Mouse (Mus musculus) hindbrain, embryonic 15.5 days (tissue): ENCODE measurements around the gene Plch2. TPM values are rescaled to one million over a fixed set of nuclear protein-coding genes. Genes with fewer than 3 reads are reported as not detected.

Experiments
- ATAC-seq: fragments of 200-750 bp; cut with Nextera tagmentation; 2 replicates; pipeline ENCODE4 v1.8.0; 2017; ENCODE audit warnings: low read depth, moderate number of reproducible peaks, moderate TSS enrichment; ENCODE audit not compliant: low FRiP score
- H3K27ac ChIP-seq: fragments of 300-500 bp; sonication (generic); replicated peaks from 2 replicates; pipeline ENCODE4 v1.5.1; 2015; ENCODE audit warnings: mild to moderate bottlenecking, inconsistent platforms
- H3K27me3 ChIP-seq: fragments of 300-500 bp; sonication (generic); 2 replicates; pipeline ENCODE4 v1.6.1; 2015; ENCODE audit warnings: control low read depth, inconsistent platforms
- H3K36me3 ChIP-seq: fragments of 300-500 bp; sonication (generic); 2 replicates; pipeline ENCODE4 v1.6.1; 2015; ENCODE audit warnings: control low read depth, inconsistent platforms
- H3K4me1 ChIP-seq: fragments of 300-500 bp; sonication (generic); replicated peaks from 2 replicates; pipeline ENCODE4 v1.6.1; 2015; ENCODE audit warnings: control low read depth, inconsistent platforms
- H3K4me2 ChIP-seq: fragments of 300-500 bp; sonication (generic); 2 replicates; pipeline ENCODE4 v1.6.1; 2015; ENCODE audit warnings: moderate library complexity, mild to moderate bottlenecking, inconsistent platforms
- H3K4me3 ChIP-seq: fragments of 300-500 bp; sonication (generic); 2 replicates; pipeline ENCODE4 v1.5.1; 2015; ENCODE audit warnings: mild to moderate bottlenecking, inconsistent platforms
- H3K9ac ChIP-seq: fragments of 300-500 bp; sonication (generic); 2 replicates; pipeline ENCODE4 v1.6.1; 2015; ENCODE audit warnings: inconsistent platforms
- H3K9me3 ChIP-seq: fragments of 300-500 bp; sonication (generic); 2 replicates; pipeline ENCODE4 v1.6.1; 2016; ENCODE audit warnings: control low read depth, inconsistent platforms
- WGBS: fragments of 180-500 bp; shearing (Covaris S2); methylation state at CpG from one replicate; pipeline ENCODE4 v1.1.7; 2015; 5-methylcytosine and 5-hydroxymethylcytosine counted together
- polyA plus RNA-seq: library from polyadenylated mRNA; unstranded; fragments of >200 nt; fragmentation: Nextera tagmentation; extraction: Ambion mirVana; gene quantifications from 2 replicates; pipeline ENCODE4 v1.2.1, GENCODE M21; 2015

Gene Plch2
- 17.9 and 18.2 TPM in 2 replicates for polyA plus RNA-seq

GRCm38 (mm10) chr4:155056724-155057123, at the start of gene Plch2:
Gene Plch2 (minus strand): TSS chr4:155056784.
- no peaks in the 10 kb centered on the region for H3K36me3 ChIP-seq
- H3K4me1 ChIP-seq, result peaks cover 11% of the 10 kb centered on the region; the same call in 1 of the 2 replicates
- no peak within 1 kb of the TSS for H3K4me3 ChIP-seq
- no peak within 1 kb of the TSS for H3K4me2 ChIP-seq
- no peaks in the 10 kb centered on the region for H3K9me3 ChIP-seq
- ATAC-seq, result peak; percentile 40; the same call in 1 of the 2 replicates
- no peaks in the 10 kb centered on the region for H3K27me3 ChIP-seq
- no peak within 1 kb of the TSS for H3K27ac ChIP-seq
- H3K9ac ChIP-seq, result no peak within 1 kb of the TSS
- WGBS, result 57% methylated on average over 10 of the region's 10 CpGs

GRCm38 (mm10) chr4:155098572-155098971, 42.0 kb upstream of the Plch2 start:
- H3K9me3 ChIP-seq, result no peaks in the 10 kb centered on the region

GRCm38 (mm10) chr4:155097452-155097851, 40.9 kb upstream of the Plch2 start:
- H3K9ac ChIP-seq, result no peak overlapping the region
- H3K4me3 ChIP-seq, result no peak overlapping the region
- H3K4me1 ChIP-seq, result peaks cover 5% of the 10 kb centered on the region; the same call in 1 of the 2 replicates
- H3K9me3 ChIP-seq, result no peaks in the 10 kb centered on the region
- H3K27me3 ChIP-seq, result no peaks in the 10 kb centered on the region
- ATAC-seq, result no peak
- WGBS, result 89% methylated on average over 6 of the region's 6 CpGs
- no peak overlapping the region for H3K27ac ChIP-seq
- no peak overlapping the region for H3K4me2 ChIP-seq
- H3K36me3 ChIP-seq, result no peaks in the 10 kb centered on the region

More at GRCm38 (mm10) chr4:155098572-155098971, 42.0 kb upstream of the Plch2 start:
- Histone ChIP-seq H3K27me3 (no peaks in the 10 kb centered on the region), H3K4me1 (peaks cover 5% of the 10 kb centered on the region; the same call in 1 of the 2 replicates), H3K27ac (no peak overlapping the region), H3K9ac (no peak overlapping the region), H3K4me3 (no peak overlapping the region), H3K4me2 (no peak overlapping the region), H3K36me3 (no peaks in the 10 kb centered on the region)
- no peak for ATAC-seq
- WGBS, result 80% methylated on average over 4 of the region's 4 CpGs

- H3K27ac ChIP-seq, result no peak overlapping the region
- no peak for ATAC-seq
Observed at GRCm38 (mm10) chr4:155095967-155096366, 39.4 kb upstream of the Plch2 start.

GRCm38 (mm10) chr4:155095238-155095900, 38.8 kb upstream of the Plch2 start:
- Histone ChIP-seq H3K36me3 (no peaks in the 10 kb centered on the region), H3K4me3 (no peak overlapping the region), H3K4me1 (peaks cover 5% of the 10 kb centered on the region; the same call in 1 of the 2 replicates), H3K27me3 (no peaks in the 10 kb centered on the region), H3K9me3 (no peaks in the 10 kb centered on the region), H3K4me2 (no peak overlapping the region), H3K27ac (peak overlapping the region; percentile 47; the same call in 1 of the 2 replicates), H3K9ac (no peak overlapping the region)
- WGBS, result 25% methylated on average over 8 of the region's 8 CpGs
- peak; percentile 84 for ATAC-seq

More at GRCm38 (mm10) chr4:155095967-155096366, 39.4 kb upstream of the Plch2 start:
- peaks cover 5% of the 10 kb centered on the region; the same call in 1 of the 2 replicates for H3K4me1 ChIP-seq
- H3K9ac ChIP-seq, result no peak overlapping the region
- H3K4me3 ChIP-seq, result no peak overlapping the region
- no peaks in the 10 kb centered on the region for H3K9me3 ChIP-seq
- no peaks in the 10 kb centered on the region for H3K36me3 ChIP-seq
- no peaks in the 10 kb centered on the region for H3K27me3 ChIP-seq
- no peak overlapping the region for H3K4me2 ChIP-seq
- WGBS, result 81% methylated on average over 8 of the region's 8 CpGs

- Histone ChIP-seq H3K9me3 (no peaks in the 10 kb centered on the region), H3K4me3 (no peak overlapping the region), H3K4me2 (no peak overlapping the region), H3K27ac (no peak overlapping the region), H3K9ac (no peak overlapping the region), H3K36me3 (no peaks in the 10 kb centered on the region), H3K4me1 (peaks cover 5% of the 10 kb centered on the region; the same call in 1 of the 2 replicates), H3K27me3 (no peaks in the 10 kb centered on the region)
- ATAC-seq, result peak; percentile 37; the same call in 1 of the 2 replicates
- WGBS, result 75% methylated on average over 3 of the region's 3 CpGs
Observed at GRCm38 (mm10) chr4:155094565-155094964, 38.0 kb upstream of the Plch2 start.

GRCm38 (mm10) chr4:155093431-155094149, 37.0 kb upstream of the Plch2 start:
- Histone ChIP-seq H3K4me3 (no peak overlapping the region), H3K4me2 (no peak overlapping the region), H3K36me3 (no peaks in the 10 kb centered on the region), H3K9ac (no peak overlapping the region), H3K9me3 (no peaks in the 10 kb centered on the region), H3K4me1 (peaks cover 5% of the 10 kb centered on the region; the same call in 1 of the 2 replicates), H3K27ac (no peak overlapping the region), H3K27me3 (no peaks in the 10 kb centered on the region)
- 85% methylated on average over 7 of the region's 7 CpGs for WGBS
- ATAC-seq, result no peak

GRCm38 (mm10) chr4:155092718-155093430, 36.3 kb upstream of the Plch2 start:
- Histone ChIP-seq H3K9me3 (no peaks in the 10 kb centered on the region), H3K4me3 (no peak overlapping the region), H3K4me2 (no peak overlapping the region), H3K36me3 (no peaks in the 10 kb centered on the region), H3K9ac (no peak overlapping the region), H3K27me3 (no peaks in the 10 kb centered on the region), H3K27ac (no peak overlapping the region), H3K4me1 (peaks cover 5% of the 10 kb centered on the region; the same call in 1 of the 2 replicates)
- 95% methylated on average over 19 of the region's 19 CpGs for WGBS
- no peak for ATAC-seq

GRCm38 (mm10) chr4:155090688-155091449, 34.3 kb upstream of the Plch2 start:
- Histone ChIP-seq H3K9ac (no peak overlapping the region), H3K27me3 (no peaks in the 10 kb centered on the region)
- WGBS, result 98% methylated on average over 13 of the region's 13 CpGs

GRCm38 (mm10) chr4:155090147-155090546, 33.6 kb upstream of the Plch2 start:
- H3K36me3 ChIP-seq, result no peaks in the 10 kb centered on the region
- no peak overlapping the region for H3K9ac ChIP-seq
- H3K9me3 ChIP-seq, result no peaks in the 10 kb centered on the region
- 96% methylated on average over 4 of the region's 4 CpGs for WGBS
- H3K4me3 ChIP-seq, result no peak overlapping the region
- no peaks in the 10 kb centered on the region for H3K27me3 ChIP-seq
- H3K27ac ChIP-seq, result no peak overlapping the region
- no peak overlapping the region for H3K4me2 ChIP-seq
- ATAC-seq, result no peak
- peaks cover 13% of the 10 kb centered on the region for H3K4me1 ChIP-seq

More at GRCm38 (mm10) chr4:155090688-155091449, 34.3 kb upstream of the Plch2 start:
- no peak overlapping the region for H3K4me2 ChIP-seq
- no peak overlapping the region for H3K27ac ChIP-seq
- no peaks in the 10 kb centered on the region for H3K36me3 ChIP-seq
- H3K4me3 ChIP-seq, result no peak overlapping the region
- no peaks in the 10 kb centered on the region for H3K9me3 ChIP-seq
- no peak for ATAC-seq
- H3K4me1 ChIP-seq, result peaks cover 13% of the 10 kb centered on the region

- peaks cover 22% of the 10 kb centered on the region for H3K4me1 ChIP-seq
- 93% methylated on average over 5 of the region's 5 CpGs for WGBS
Observed at GRCm38 (mm10) chr4:155089241-155089640, 32.7 kb upstream of the Plch2 start.

More at GRCm38 (mm10) chr4:155089241-155089640, 32.7 kb upstream of the Plch2 start:
- H3K4me3 ChIP-seq, result no peak overlapping the region
- H3K4me2 ChIP-seq, result no peak overlapping the region
- H3K27ac ChIP-seq, result no peak overlapping the region
- H3K9me3 ChIP-seq, result no peaks in the 10 kb centered on the region
- no peak overlapping the region for H3K9ac ChIP-seq
- H3K27me3 ChIP-seq, result no peaks in the 10 kb centered on the region
- ATAC-seq, result no peak
- no peaks in the 10 kb centered on the region for H3K36me3 ChIP-seq
